Mouse (Mus musculus) R1 (cell line): ENCODE results near the gene Ewsr1.

Experiments used
- DNase-seq: peaks from one replicate; pipeline ENCODE4 v3.0.0-alpha.2; 2018; ENCODE audit warnings: low read depth, low spot score

The Ewsr1 gene

DNA sequence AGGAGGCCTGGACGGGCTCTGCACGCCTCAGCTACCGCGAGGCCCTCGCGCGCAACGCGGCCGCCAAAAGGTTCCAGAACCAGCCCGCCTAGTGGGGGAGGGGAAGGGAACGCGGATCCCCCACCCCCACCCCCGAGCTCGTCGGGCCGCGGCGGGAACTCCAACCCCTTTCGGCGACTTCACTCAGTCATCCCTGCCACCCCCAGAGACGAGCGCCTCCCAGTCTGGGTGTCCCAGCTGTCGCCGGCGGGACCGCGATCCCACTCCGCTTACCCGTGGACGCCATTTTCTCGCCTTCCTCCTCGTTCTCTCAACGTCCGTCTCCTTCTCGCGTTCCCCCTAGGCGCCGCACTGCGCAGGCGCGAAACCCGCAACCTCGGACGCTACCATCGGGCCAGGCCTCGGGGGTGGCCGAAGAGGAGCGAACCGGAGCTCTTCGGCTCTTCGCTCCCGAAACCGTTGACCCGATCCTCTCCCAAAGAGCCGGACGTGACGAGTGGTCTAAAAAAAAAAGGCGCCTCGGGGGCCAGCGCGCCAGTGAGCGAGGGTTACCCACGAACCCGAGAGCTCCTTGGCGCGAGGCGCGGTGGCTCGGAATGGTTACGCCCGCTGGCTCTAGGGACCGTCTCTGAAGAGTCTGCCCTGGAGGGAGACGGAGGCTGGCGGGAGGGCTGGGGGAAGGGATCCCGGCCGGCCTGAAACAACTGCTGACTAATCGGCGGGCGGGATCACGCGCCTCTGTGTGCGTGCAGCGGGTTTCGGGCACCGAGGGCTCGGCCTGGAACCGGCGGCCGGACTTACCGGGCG is at the start of gene Ewsr1, which contains the start of gene Rhbdd3:
Gene Ewsr1 (minus strand): TSS at position 531 of the 807 bp plus-strand sequence.
Gene Rhbdd3 (plus strand): TSS at position 191 of the 807 bp plus-strand sequence.
- DNase-seq, result peak; percentile 95

DNA sequence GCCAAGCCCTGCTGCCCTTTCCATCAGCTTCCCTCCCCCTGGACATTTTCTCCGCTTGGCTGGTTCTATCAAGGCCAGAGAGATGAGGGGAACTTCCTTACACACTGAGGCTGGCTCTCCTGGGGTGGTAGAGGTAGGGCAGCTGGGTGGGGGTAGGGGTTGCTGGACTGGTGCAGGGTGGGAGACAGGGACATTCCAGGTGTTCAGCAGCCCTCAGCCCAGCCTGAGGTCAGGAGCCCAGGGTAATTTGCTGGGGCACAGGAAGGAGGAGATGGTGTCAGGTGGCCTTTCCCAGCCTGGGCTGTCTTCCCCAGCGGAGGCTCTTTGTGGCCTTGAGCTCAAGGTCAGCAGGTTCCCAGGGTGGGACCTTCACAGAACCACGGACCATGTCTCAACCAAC is 46.5 kb upstream of the Ewsr1 start:
- DNase-seq, result no peak

DNA sequence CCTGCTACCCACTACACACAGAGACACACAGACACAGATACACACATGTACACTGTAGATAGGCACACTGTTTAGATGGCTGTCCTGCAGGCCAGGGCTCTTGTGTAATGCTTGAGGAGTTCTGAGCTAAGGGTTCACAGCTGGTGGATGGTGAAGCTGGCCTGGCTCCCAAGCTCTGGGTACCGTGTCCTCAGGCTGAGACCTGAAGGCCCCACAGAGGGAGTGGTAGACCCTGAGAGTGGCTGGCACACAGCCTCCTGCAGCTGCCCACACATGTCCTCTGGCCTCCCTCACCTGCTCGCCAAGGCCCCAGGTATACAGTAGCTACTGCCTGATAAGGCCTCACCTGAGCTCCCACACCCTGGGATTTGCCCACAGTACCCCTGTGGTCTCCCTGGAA is 42.9 kb upstream of the Ewsr1 start:
- no peak for DNase-seq

DNA sequence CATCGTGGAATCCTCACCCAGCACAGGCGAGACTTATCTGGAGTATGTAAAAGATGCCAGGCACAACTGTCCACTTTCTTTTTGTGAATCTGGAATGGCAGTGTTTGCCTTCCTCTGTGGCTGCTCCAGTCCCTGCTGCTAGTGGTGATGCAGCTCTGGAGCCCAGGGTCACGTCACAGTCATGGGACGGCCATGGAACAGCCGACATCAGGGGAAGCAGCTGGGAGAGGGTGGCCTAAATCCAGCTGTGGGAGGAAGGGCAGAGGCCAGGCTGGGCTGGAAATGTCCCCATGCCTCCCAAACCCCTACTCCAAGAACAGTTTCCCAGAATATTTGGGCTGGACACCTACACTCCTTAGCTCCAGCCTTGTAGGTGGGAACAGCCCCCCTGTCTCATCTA is 42.2 kb upstream of the Ewsr1 start:
- no peak for DNase-seq

DNA sequence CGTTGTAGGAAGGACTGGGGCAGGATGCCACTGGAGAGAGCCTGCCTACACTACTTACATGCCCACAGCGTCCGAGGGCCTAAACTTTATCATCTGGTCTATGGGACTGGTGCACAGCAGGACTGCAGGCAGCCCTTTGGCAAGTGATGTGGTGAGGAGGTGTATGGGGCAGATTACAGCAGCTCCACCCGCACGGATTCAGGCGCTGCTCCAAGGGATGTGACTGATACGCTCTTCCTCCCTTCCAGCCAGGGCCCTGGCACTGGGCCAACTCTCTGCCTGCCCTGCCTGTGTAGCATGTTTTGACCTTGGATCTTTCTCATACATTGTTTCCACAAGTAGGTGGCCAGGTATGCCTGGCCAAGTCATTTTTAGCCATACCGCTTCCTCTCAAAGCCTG is 41.6 kb upstream of the Ewsr1 start:
- DNase-seq, result no peak

DNA sequence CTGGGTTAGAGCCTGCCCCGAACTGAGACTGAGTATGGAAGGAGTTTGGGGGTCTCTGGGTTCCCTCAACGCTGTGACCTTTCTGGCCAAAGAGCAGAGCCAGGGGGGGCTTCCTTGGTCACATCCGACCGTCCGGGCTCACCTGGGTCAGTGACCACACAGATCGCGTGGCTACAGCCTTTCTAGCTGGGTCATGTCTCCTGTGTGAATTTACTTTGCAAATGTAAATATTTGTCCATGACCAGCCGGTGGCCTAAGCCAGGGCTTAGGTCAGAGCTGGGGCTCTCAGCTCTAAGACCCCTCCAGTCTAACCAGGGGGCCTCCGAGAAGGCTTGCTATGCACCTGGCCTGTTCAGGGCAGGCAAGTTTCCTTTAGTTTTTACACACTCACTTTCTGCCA is 40.3 kb upstream of the Ewsr1 start:
- DNase-seq, result no peak

DNA sequence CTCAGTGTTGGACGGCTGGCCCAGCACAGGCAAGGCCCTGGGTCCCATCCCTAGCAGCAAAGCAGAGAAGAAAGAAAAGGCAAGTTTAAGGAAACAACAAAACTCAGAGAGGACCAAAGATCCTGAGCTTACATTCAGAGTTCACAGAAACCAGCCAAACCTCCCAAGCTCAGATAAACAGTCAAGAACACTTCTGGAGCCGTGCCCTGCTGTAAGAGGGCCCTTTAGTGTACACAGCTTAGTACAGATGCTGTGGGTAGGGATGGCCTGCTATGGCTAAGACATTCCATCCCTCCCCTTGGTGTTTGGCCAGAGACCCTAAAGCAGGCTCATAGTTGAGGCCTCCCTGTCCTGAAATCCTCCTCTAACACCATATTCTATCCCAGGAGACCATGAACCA is 39.6 kb upstream of the Ewsr1 start:
- DNase-seq, result no peak

DNA sequence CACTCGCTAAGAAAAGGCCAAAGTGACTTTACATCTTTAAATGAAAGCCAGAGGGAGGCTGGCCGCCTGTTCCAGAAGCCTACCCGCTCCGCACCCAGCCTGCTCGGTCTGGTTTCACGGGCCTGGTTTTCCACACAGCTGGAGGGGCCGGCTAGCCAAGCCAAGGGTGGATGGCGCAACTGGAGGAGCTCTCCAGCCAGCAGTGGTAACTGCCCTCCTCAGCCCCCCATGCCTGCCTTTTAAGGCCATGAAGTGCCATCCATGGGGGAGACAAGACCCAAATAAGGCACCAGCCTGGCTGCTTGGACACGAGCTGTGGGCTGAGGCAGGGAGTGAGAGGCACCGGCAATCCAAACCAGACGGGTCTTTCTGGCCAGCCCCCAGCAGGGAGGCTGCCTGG is 36.8 kb upstream of the Ewsr1 start:
- no peak for DNase-seq

DNA sequence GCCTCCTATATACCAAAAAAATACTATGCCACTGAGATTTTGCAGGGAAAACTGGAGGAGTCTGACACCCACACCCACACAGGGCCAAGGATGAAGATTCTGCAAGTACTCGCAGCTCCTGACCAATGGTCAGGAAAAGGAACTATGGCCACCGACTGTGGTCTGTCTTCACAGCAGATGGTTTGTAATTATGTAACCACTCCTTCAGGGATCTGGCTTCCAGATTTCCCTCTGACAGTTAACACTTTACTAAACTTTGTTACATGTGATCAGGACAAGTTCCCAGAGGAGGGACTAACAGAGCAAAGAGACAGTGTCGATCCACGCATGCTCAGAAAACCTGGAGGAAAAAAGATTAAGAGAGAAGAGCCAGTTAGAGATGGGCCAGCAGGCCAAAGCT is 33.7 kb upstream of the Ewsr1 start:
- DNase-seq, result no peak

DNA sequence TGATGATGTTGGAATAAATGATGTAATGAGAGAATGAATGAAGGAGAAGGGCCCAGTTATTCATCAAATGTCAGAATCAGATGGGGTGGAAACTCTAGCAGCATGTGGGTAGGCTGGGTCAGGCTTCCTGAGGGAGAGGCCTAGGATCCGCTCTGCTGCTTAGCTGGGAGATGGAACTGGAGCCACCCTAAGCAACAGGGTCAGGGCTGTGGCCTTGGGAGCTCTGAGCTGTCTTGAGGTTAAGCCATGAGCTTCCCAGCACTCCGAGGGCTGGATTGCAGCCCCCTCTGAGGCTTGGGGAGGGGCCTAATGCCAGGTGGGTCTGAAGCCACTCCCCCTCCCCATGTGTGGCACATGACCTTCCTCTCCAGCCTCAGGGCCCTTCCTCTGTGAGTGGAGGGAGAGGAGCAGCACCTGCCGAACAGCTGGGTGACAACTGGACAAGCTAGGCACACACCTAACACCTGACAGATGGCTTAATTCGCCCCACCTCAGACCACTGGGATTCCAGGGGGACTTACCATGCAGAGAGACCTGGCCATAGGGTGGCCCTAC is 31.1 kb upstream of the Ewsr1 start:
- peak; percentile 29 for DNase-seq

DNA sequence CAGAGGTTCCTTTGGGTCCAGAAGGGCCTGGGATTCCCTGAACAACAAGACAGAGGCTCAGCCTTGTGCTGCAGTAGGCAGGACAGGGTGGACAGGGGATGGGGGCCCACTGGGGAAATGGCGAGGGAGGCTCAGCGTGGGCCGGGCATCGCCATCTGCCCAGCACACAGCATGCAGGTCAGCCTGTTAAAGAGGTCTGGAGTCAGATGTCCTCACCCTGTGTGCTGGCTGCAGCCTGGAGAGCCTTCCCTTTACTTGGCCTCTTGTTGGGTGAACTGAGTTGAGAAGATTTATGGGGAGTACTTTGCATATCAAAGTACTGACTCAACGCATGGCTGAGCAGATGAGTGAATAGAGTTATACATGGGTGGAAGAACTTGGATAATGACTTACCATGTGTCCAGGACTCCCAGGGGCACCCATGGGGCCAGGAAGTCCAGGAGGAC is 30.0 kb upstream of the Ewsr1 start:
- DNase-seq, result no peak

DNA sequence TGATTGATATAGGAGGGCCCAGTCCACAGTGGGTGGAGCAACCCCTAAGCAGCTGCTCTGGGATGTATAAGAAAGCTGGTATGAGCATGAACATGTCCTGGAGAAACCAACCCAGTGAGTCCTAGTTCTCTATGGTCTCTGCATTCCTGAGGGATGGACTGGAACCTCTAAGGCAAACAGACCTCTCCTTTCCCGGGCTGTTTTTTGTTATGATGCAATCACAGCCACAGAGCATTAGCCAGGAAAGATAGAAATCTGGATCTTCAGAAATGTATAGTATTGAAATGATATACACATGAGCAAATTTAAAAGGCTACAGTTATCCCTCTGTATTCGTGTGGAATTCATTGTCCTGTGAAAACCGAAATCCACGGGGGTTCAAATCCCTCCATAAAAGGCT is 26.6 kb upstream of the Ewsr1 start:
- DNase-seq, result no peak

DNA sequence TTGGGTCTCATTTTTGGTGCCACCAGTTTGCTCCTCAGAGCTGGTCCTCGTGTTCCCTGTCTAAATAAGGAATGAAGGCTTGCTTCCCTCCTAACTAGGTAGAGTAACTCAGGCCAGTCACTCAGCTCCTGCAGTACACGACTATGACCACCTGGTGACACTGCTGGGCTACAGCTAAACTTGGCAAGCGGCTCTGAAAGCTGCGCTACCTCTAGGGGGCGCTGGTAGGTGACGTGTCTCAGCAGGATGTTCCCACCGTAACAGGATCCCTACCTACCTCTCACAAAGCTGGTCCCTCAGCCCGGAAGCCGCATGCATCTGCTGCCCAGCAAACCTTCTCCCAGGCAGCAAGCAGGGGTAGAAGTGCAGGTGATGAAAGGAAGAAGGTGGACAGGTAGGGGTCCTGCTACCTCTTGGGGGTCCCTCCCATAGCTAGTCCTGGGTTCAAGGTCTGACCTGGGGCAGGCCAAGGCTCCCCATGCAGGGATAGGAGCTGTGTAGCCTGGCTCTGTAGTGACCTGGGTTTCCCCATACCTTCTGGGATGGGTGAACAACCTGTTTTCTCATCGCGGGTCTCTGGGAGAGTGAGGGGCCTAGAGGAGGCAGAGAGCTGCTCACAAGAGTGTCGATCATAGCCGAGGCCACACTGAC is 16.0 kb upstream of the Ewsr1 start:
- peak; percentile 93 for DNase-seq

DNA sequence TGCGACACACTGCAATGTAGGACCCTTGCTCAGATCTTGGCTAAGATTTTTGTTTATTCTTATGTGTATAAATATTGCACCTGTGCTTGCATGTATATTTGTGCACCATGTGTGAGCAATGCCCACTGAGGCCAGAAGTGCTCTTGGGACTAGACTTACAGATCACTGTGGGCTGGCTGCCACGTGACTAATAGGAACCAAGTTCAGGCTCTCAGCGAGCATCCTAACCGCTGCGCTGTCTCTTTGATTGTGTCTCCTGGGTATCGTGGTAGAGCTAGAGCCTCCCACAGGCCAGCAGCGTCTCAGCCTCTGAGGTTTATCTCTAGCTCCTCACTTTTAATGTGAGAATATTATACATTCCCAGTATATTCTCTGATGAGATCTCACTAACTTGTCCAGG is 14.6 kb upstream of the Ewsr1 start:
- DNase-seq, result no peak

DNA sequence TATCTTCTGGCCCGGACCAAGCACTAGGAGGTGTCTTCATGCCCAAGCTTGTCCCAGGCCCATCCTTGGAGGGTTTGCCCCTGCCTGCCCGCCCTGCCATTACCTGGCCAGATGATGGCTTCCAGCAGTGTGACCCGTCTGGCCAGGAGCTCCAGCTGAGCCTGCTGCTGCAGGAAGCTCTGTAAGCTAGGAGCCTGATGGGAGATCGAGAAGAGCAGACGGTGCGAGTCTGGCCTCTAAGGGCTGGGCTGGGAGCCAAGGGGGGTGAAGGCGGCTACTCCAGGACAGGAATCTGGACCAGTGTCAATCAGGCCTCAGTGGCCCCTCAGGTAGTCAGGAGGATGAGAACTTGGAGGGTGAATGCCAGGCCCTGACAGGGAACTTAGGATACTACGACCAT is 10.4 kb upstream of the Ewsr1 start:
- no peak for DNase-seq

DNA sequence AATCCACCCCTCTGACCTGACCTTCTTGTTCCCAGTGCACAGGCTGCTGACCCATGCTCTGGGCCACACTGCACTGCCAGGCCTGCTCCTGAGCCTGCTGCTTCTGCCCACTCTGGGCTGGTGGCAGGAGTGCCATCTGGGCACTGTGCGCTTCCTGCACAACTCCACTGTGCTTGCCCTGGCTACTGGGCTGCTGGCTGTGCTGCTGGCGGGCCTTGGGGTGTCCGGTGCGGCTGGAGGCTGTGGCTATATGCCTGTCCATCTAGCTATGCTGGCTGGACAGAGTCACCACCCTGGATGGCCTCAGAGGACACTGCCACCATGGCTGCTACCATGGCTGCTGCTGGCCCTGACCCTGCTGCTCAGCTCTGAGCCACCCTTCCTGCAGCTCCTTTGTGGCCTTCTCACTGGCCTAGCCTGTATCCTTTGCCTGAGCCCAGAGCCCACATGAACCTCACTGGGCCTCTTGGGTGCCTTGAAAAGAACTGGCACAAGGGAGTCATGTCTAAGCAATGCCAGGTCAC is 5.0 kb upstream of the Ewsr1 start:
- no peak for DNase-seq

DNA sequence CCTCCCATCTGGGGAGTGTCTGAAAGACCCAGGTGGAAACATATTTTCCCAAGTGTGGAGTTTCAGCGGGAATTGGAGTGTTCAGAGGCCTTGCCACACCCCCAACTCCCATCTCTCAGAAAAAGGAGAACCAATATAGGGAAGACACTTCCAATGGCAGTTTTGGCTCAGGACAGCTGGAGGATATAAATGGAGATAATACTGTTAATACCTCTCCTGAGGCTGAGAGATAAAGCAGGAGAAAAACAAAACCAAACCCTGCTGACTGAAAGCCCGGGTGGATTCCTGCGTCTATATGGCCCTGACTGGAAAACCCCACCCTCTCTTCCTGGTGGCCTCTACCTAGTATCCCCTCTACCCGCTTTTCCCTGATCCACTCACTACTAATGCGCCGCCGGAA is 3.3 kb upstream of the Ewsr1 start:
- no peak for DNase-seq

DNA sequence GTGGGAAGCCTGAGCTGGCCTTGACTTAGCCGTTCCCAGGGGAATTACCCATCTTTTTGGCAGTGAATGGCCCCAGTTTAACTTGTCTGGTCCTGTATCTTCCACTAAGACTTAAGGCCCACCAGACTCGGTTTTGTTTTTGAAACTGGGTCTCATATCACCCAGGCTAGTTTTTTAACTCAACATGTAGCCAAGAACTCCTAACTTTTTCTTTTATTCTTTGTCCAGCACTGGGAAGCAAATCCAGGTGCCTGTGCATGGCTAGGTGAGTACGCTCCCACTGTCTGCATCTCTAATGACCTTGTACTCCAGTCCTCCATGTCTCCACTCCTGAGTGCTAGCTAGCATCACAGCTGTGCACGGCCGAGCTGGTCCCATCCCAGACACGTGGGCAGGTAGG is 2.6 kb upstream of the Ewsr1 start:
- DNase-seq, result no peak

DNA sequence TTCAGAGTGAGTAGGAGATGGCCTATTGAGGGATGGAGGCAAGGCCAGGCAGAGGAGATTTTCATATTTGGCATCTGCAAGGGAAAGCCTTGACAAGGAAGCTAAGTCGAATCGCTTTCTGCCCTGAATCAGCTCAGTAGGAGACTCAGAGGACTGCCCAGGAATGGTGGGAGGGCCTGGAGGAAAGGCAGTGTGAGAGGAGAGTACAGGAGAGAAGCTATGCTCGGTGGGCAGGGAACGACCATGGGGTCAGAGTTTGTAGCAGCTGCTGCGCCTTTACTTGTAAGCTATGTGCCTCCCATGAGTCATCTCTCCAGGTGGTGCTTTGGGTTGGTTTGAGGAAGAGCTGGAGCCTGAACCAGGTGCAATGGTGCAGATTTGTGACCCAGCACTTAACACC is 1.7 kb upstream of the Ewsr1 start:
- peak; percentile 30 for DNase-seq

DNA sequence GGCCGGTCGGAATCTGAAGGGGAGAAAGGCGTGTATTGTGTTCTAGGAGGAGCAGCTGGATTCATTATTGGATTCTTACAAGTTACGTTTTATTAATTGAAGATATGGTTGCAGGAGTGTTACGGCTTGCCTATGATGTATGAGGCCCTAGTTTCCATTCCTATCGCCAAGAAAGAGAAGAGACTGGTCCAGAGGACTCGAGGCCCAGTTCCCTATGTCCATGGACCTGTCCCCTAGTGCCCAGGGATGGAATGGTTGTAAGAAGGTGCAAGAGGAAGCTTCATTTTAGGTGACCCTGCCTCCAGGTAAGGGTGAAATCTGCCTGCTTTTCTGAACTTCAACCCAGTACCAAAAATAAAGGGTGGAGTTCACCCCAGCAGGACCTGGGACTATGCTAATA is 1.2 kb upstream of the Ewsr1 start:
- DNase-seq, result peak; percentile 37

DNA sequence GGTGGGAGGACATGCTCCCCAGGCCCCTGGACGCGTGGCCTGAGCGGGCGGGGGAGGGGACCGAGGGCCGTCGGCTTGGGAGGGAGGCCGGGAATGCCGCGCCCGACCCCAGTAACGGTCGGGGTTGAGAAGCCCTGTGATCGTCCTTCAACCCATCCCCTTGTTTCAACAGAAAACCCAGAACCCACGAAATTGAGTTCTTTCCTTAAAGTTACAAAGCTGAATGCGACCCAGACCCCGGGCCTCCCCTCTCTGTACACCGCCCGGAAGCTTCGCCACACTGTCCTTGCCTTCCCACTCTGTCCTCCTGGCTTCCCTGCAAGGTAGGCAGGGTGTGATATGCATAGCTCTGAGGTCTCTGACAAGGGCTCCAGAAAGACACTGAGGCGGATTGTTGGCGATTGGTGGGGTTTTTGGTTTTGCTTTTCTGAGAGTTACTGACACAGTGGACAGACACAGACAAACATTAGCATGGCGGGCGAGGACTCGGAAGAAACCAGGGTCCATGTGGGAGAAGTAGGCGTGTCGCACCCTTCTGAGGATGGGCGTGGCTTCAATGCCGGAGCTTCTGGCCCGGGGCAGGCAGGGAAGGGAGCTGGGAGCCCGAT is 614 bp upstream of the Ewsr1 start:
- peak; percentile 91 for DNase-seq

DNA sequence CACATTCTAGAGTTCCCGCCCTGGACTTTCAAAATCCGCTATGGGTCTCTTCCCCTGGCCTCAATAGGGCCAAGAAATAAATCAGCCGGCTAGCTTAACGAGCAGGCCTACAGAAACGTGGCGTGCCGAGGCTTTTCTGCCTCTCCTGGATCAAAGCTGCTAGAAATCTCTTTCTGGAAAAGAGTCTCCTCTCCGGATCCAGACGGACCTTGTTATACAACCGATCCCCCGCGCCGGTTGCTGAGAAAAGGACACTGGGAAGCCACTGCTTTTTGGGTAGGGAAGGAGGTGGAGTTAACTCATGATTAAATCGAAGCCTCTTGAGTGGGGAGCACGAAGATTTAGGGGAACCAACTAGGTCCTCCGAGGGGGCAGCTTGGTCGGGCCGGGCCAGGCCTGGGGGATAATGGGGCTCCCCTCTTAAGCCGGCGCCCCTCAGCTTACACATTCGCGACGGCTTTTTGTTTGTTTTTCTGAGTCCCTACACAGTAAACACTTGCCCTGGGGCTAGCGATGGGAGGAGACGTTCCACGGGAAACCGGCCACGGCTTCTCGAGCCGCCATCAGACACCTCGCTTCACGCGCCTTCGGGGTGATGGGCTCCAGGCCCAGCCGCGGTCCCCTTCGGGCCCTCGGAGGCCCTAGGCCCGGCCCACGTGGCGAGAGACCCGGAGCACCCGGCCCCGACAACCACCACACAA is 881 bp downstream of the Ewsr1 start:
- peak; percentile 66 for DNase-seq
